Mouse (Mus musculus) ES-E14 (cell line): ENCODE measurements around the gene 1110059G10Rik.

Experiments
- CHD2 ChIP-seq: IDR thresholded peaks from 2 replicates; pipeline ENCODE4 v1.6.1; 2014; ENCODE audit warnings: mild to moderate bottlenecking, low read depth, low read length, inconsistent platforms
- HCFC1 ChIP-seq: IDR thresholded peaks from 2 replicates; pipeline ENCODE4 v1.6.1; 2012; ENCODE audit warnings: low read length, inconsistent platforms, borderline replicate concordance; ENCODE audit not compliant: insufficient read depth
- MAFK ChIP-seq: IDR thresholded peaks from 2 replicates; pipeline ENCODE4 v1.6.1; 2014; ENCODE audit warnings: mild to moderate bottlenecking, low read depth, low read length, inconsistent platforms; ENCODE audit not compliant: insufficient read depth
- ZC3H11A ChIP-seq: IDR thresholded peaks from 2 replicates; pipeline ENCODE4 v1.6.1; 2012; ENCODE audit warnings: low read depth, mild to moderate bottlenecking, inconsistent platforms, low read length, borderline replicate concordance
- ZNF384 ChIP-seq: IDR thresholded peaks from 2 replicates; pipeline ENCODE4 v1.6.1; 2012; ENCODE audit warnings: low read depth, low read length, inconsistent platforms

- no peak for TF ChIP-seq CHD2
- TF ChIP-seq ZC3H11A: no peak
- TF ChIP-seq HCFC1: no peak
- TF ChIP-seq ZNF384: no peak
- TF ChIP-seq MAFK: no peak
Measured at GRCm38 (mm10) chr9:122998406-122999192, 47.8 kb upstream of the 1110059G10Rik start.
